Mouse (Mus musculus) layer of hippocampus, adult 2 months (tissue): ENCODE measurements around the gene Pik3c2b. TPM values are rescaled to one million over a fixed set of nuclear protein-coding genes. Genes with fewer than 3 reads are reported as not detected.
A peak's percentile ranks its signal among the peaks of the same experiment; 100 is the strongest.

Experiments
- DNase-seq, 2 experiments: peaks; one replicate each; pipeline ENCODE4 v3.0.0; 2022; ENCODE audit warnings: low spot score in 2 of 2
- H3K27ac ChIP-seq: fragments of 200-600 bp; 2 replicates; pipeline ENCODE4 v1.8.1; 2022
- H3K4me3 ChIP-seq: fragments of 200-600 bp; 2 replicates; pipeline ENCODE4 v1.8.1; 2022; ENCODE audit warnings: mild to moderate bottlenecking
- CTCF ChIP-seq: fragments of 200-600 bp; conservative IDR thresholded peaks from 2 replicates; pipeline ENCODE4 v1.8.1; 2022; ENCODE audit warnings: antibody characterized with exemption, mild to moderate bottlenecking, moderate library complexity
- total RNA-seq, 2 experiments: library from RNA; stranded (reverse); gene quantifications; 2 replicates each; pipeline ENCODE4 v1.2.3; 2021

Gene Pik3c2b
- total RNA-seq, 2 experiments from 2014 or later = 13.7 to 15.5 TPM

GRCm38 (mm10) chr1:133100980-133101798, 55.7 kb downstream of the Pik3c2b start:
- Histone ChIP-seq H3K27ac (no peak overlapping the region), H3K4me3 (no peak overlapping the region)
- peak; percentile 95 for TF ChIP-seq CTCF
- DNase-seq = peak; percentile 57 to 81

GRCm38 (mm10) chr1:133102108-133102507, 56.6 kb downstream of the Pik3c2b start:
- Histone ChIP-seq H3K4me3 (no peak overlapping the region), H3K27ac (no peak overlapping the region)
- TF ChIP-seq CTCF = no peak
- DNase-seq = no peak

- DNase-seq = no peak
- Histone ChIP-seq H3K4me3 (no peak overlapping the region), H3K27ac (no peak overlapping the region)
- no peak for TF ChIP-seq CTCF
These were observed 57.8 kb downstream of the Pik3c2b start for GRCm38 (mm10) chr1:133103315-133103714.

- H3K27ac ChIP-seq = no peak overlapping the region
- no peak for DNase-seq
- no peak overlapping the region for H3K4me3 ChIP-seq
- TF ChIP-seq CTCF = no peak
These were observed 58.4 kb downstream of the Pik3c2b start for GRCm38 (mm10) chr1:133103871-133104270.

GRCm38 (mm10) chr1:133116108-133116507, 70.6 kb downstream of the Pik3c2b start:
- Histone ChIP-seq H3K27ac (no peak overlapping the region), H3K4me3 (no peak overlapping the region)
- TF ChIP-seq CTCF = peak; percentile 24; the same call in 1 of the 2 replicates
- DNase-seq = no peak

GRCm38 (mm10) chr1:133118127-133118526, 72.7 kb downstream of the Pik3c2b start:
- DNase-seq = no peak
- H3K27ac ChIP-seq = no peak overlapping the region
- H3K4me3 ChIP-seq = no peak overlapping the region
- no peak for TF ChIP-seq CTCF

- no peak overlapping the region for H3K27ac ChIP-seq
- no peak overlapping the region for H3K4me3 ChIP-seq
- no peak for TF ChIP-seq CTCF
- DNase-seq = no peak
These were observed 73.4 kb downstream of the Pik3c2b start for GRCm38 (mm10) chr1:133118844-133119243.

- no peak overlapping the region for H3K27ac ChIP-seq
- H3K4me3 ChIP-seq = no peak overlapping the region
- no peak for DNase-seq
- no peak for TF ChIP-seq CTCF
These were observed 74.7 kb downstream of the Pik3c2b start for GRCm38 (mm10) chr1:133119931-133120712.

GRCm38 (mm10) chr1:133121246-133121645, 75.8 kb downstream of the Pik3c2b start:
- Histone ChIP-seq H3K4me3 (no peak overlapping the region), H3K27ac (no peak overlapping the region)
- no peak for DNase-seq
- TF ChIP-seq CTCF = no peak

- no peak for TF ChIP-seq CTCF
- H3K27ac ChIP-seq = no peak overlapping the region
- no peak for DNase-seq
- H3K4me3 ChIP-seq = no peak overlapping the region
These were observed 78.7 kb downstream of the Pik3c2b start for GRCm38 (mm10) chr1:133124137-133124536.

- DNase-seq = no peak
- Histone ChIP-seq H3K4me3 (no peak overlapping the region), H3K27ac (no peak overlapping the region)
- peak; percentile 45 for TF ChIP-seq CTCF
These were observed 80.3 kb downstream of the Pik3c2b start for GRCm38 (mm10) chr1:133125640-133126364.

- Histone ChIP-seq H3K27ac (no peak overlapping the region), H3K4me3 (no peak overlapping the region)
- DNase-seq = no peak
- TF ChIP-seq CTCF = no peak
These were observed 80.9 kb downstream of the Pik3c2b start for GRCm38 (mm10) chr1:133126365-133126740.

- DNase-seq = no peak
- H3K27ac ChIP-seq = no peak overlapping the region
- no peak for TF ChIP-seq CTCF
These were observed 81.9 kb downstream of the Pik3c2b start for GRCm38 (mm10) chr1:133127328-133127727.

More at GRCm38 (mm10) chr1:133127328-133127727, 81.9 kb downstream of the Pik3c2b start:
- H3K4me3 ChIP-seq = no peak overlapping the region
